Mouse (Mus musculus) heart, adult 2 months (tissue): Measurements from ENCODE around the gene Rrp15.

Experiments used
- CTCF ChIP-seq: fragments of 200-600 bp; IDR thresholded peaks from 2 replicates; pipeline ENCODE4 v1.8.1; 2022; ENCODE audit warnings: antibody characterized with exemption, mild to moderate bottlenecking, moderate library complexity
- EP300 ChIP-seq: fragments of 200-500 bp; IDR thresholded peaks from 2 replicates; pipeline ENCODE4 v1.6.1; 2011; ENCODE audit warnings: low read depth, low read length, control low read depth; ENCODE audit not compliant: insufficient read depth
- POLR2A ChIP-seq: fragments of 200-500 bp; IDR thresholded peaks from 2 replicates; pipeline ENCODE4 v1.6.1; 2011; ENCODE audit warnings: mild to moderate bottlenecking, low read depth, low read length, control low read depth; ENCODE audit not compliant: insufficient read depth

DNA sequence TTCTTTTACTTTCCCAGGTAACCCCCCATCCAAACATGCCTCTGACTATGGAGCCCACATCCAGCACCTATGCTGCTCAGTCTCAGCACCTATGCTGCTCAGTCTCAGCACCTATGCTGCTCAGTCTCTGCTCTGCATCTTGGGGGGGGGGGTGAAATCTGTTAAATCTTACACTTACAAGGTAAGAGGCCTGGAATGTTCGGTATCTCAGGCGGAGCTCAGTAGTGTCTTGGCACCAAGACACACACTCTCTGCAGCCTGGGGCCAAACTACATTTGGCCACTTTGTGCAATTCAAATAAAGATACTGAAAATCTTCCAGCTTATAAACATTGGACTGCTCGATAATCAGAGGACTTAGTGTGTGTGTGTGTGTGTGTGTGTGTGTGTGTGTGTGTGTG lies 74.5 kb downstream of the Rrp15 start:
- TF ChIP-seq EP300 (no peak), POLR2A (no peak), CTCF (no peak)
